Mouse (Mus musculus): ENCODE data around the gene Klhl11.

The Klhl11 gene

GRCm38 (mm10) chr11:100471352-100472196, 967 bp downstream of the Klhl11 start:
- peak in 1 of 2 experiments; percentile 62 for DNase-seq (ENCODE audit: inconsistent age in 2 of 2, low spot score in 1 of 2)

- DNase-seq (ENCODE audit: inconsistent age in 2 of 2, low spot score in 1 of 2), result no peak
Observed at GRCm38 (mm10) chr11:100465833-100466232, 6.7 kb downstream of the Klhl11 start.

- no peak for DNase-seq (ENCODE audit: inconsistent age in 2 of 2, low spot score in 1 of 2)
Observed at GRCm38 (mm10) chr11:100465229-100465792, 7.2 kb downstream of the Klhl11 start.

GRCm38 (mm10) chr11:100462699-100463098, 9.8 kb downstream of the Klhl11 start:
- DNase-seq (ENCODE audit: inconsistent age in 2 of 2, low spot score in 1 of 2), result no peak

GRCm38 (mm10) chr11:100457711-100458110, 14.8 kb downstream of the Klhl11 start:
- no peak for DNase-seq (ENCODE audit: inconsistent age in 2 of 2, low spot score in 1 of 2)

GRCm38 (mm10) chr11:100457247-100457646, 15.3 kb downstream of the Klhl11 start:
- no peak for DNase-seq (ENCODE audit: inconsistent age in 2 of 2, low spot score in 1 of 2)

DNA sequence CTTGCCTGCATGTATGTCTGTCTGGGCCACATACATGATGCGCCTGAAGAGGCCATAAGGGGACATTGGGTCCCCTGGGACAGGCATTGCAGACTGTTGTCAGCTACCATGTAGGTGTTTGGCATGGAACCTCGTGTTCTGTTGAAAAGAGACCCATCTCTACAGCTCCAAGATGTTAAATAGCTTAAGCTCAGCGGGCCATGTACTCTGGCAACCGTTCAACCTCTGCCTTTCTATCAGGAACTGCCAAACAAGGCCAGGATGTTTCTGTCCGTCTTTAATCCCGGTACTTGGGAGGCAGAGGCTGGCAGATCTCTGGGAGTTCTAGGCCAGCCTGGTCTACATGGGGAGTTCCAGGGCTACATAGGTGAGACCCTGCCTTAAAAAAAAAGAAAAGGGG, 29.9 kb downstream of the Klhl11 start:
- no peak for DNase-seq (ENCODE audit: inconsistent age in 2 of 2, low spot score in 1 of 2)

DNA sequence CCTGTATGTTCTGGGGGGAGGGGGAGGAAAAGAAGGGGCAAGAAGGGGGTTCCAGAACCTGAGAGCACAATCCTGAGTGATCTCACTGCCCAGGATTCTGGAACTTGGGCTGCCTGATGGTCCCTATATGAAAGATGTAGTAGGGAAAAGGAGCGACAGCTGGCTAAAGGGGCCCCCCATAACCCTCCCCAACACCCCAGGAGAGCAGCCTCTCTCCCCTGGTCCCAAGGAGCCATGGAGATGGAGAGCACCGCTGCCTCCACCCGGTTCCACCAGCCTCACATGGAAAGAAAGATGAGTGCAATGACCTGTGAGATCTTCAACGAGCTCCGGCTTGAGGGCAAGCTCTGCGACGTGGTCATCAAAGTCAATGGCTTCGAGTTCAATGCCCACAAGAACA, 30.7 kb downstream of the Klhl11 start, which contains the start of the genes Nt5c3b and Klhl10:
Gene Nt5c3b (minus strand): TSS at position 12 of the 400 bp plus-strand sequence.
Gene Klhl10 (plus strand): TSS at position 121 of the 400 bp plus-strand sequence.
- no peak for DNase-seq (ENCODE audit: inconsistent age in 2 of 2, low spot score in 1 of 2)

- DNase-seq (ENCODE audit: inconsistent age in 2 of 2, low spot score in 1 of 2), result peak; percentile 90 to 95
Observed at GRCm38 (mm10) chr11:100440691-100441522, 31.6 kb downstream of the Klhl11 start.

GRCm38 (mm10) chr11:100437901-100438300, 34.6 kb downstream of the Klhl11 start:
- DNase-seq (ENCODE audit: inconsistent age in 2 of 2, low spot score in 1 of 2), result no peak

DNA sequence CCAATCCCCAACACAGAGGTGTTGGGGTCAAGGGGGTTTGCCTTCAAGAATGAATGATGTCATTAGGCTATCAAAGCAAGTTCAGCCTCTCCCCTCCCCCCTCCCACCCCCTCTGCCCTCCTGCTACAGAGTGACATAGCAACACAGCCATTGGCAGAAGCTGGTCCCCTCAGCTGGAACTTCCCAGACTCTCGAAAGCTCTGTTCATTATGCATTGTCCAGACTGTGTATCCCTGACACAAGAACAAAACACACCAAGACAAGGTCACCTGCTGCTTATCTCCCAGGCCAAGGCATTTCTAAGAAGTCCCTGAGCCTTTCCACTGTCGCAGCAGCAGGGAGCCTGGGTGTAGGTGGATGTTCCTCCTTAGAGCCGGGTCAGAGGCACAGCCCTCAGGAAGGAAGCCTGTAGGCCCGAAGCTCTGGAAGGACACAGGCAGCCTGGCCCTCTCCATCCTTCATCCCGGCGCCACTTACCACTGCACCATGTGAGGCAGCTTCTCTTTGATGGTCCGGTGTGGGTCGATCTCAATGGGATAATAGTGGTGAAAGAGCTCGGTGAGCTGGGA, 36.8 kb downstream of the Klhl11 start:
- DNase-seq (ENCODE audit: inconsistent age in 2 of 2, low spot score in 1 of 2), result peak; percentile 45 to 72

DNA sequence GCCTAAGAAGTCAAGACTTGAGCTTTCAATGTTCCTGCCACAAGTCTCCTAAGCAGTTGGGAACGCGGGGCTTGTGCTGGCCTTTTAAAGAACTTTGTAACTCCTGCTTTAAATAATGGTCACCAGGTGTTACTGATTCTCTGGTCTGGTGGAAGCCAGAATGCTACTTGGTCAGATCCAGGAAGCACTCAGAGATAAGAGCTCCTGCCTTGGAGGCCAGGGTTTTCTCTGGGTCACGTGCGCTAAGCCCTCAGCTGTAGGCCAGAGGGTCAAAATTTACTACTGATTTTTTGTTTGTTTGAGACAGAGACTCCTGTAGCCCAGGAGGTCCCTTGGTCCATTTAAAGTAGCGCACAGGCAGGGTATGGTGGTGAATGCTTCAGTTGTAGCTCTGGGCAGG, 40.5 kb downstream of the Klhl11 start:
- DNase-seq (ENCODE audit: inconsistent age in 2 of 2, low spot score in 1 of 2), result no peak

DNA sequence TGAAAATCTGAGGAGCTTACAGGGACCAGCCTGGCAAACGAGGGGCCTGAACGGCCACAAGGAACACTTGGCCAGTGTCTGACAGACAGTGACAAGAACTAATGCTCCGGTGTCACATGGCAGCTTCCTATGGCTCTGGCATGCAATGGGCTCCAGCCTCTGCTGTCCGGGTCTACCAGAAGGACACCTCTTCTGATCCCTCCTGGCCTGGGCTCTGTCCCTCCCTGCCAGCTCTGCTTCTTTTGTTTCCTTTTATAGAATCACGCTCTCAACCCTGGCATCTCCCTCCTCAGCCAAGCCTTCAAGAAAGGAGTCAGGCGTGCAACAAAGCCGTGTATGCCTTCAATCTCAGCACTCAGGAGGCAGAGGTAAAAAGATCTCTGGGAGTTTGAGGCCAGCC, 42.5 kb downstream of the Klhl11 start:
- no peak for DNase-seq (ENCODE audit: inconsistent age in 2 of 2, low spot score in 1 of 2)

DNA sequence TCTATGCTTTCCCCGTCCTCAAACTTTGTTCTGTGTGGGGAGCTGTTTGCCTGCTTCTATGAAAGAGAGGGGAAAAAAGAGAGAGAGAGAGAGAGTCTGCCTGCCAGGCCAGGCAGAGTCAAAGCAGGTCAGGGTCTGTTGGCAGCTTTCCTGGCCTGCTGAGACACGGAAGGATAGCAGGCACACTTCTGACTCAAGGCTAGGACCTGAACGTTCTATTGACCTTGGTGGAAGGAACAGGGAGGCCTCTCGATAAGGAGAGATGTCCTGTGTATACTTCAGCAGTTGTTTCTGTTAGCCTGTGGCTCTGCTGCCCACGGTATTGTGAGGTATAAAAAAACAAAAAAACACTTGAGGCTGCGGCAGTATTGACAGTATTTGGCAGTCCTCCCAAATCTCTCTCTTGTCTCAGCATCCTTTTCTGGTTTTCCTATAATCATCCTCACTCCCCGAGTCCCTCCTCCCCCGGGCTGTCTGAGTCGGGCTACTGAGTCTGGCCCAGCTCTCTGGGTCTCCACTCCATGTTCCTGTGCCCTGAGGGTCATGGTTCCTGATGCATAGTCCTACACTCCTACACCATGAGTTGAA, 43.8 kb downstream of the Klhl11 start:
- peak; percentile 94 to 95 for DNase-seq (ENCODE audit: inconsistent age in 2 of 2, low spot score in 1 of 2)

GRCm38 (mm10) chr11:100426820-100427219, 45.7 kb downstream of the Klhl11 start:
- no peak for DNase-seq (ENCODE audit: inconsistent age in 2 of 2, low spot score in 1 of 2)

DNA sequence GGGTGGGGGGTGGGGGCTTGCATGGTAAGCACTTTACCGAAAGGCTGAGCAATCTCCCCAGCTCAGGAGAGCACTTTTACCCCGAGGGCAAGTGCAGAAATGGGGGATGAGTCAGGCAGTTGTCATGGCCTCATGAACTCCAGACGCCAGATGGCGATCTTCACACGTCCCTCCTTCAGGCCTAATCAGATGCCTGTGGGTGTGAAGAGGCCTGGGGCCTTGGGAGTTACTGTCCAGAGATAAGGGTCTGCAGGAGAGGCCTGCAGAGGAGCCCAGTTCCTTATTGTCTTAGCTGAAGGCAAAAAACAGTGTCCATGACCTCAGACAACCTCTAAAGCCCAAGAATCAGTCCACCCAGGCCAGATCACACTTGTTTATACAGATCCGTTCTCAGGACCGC, 46.7 kb downstream of the Klhl11 start:
- DNase-seq (ENCODE audit: inconsistent age in 2 of 2, low spot score in 1 of 2), result peak; percentile 88 to 94

DNA sequence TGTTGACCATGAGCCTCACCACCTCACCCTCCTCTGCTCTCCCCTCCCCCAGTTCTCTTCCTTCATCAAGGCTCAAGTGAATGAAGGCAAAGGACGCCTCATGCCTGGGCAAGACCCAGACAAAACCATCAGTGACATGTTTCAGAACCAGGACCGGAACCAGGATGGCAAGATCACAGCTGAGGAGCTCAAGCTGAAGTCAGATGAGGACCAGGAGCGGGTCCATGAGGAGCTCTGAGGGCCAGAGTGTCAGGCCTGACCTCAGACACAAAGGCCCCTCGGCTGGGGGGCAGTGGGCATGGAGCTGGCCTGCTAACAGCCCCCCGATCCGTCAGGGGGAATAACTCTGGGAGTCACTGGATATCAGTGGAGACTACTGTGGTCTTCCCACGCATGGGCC, 48.7 kb downstream of the Klhl11 start:
- DNase-seq (ENCODE audit: inconsistent age in 2 of 2, low spot score in 1 of 2), result no peak

- DNase-seq (ENCODE audit: inconsistent age in 2 of 2, low spot score in 1 of 2), result no peak
Observed at GRCm38 (mm10) chr11:100421537-100421936, 51.0 kb downstream of the Klhl11 start.

GRCm38 (mm10) chr11:100414914-100415822, 57.4 kb downstream of the Klhl11 start, which contains the start of gene Fkbp10:
Gene Fkbp10, plus strand, starts transcription at chr11:100415697.
- peak; percentile 85 to 88 for DNase-seq (ENCODE audit: inconsistent age in 2 of 2, low spot score in 1 of 2)
